Mouse (Mus musculus) adrenal gland, postnatal 25 days (tissue): ENCODE data around the gene Fgfr2. TPM values are rescaled to one million over a fixed set of nuclear protein-coding genes. Genes with fewer than 3 reads are reported as not detected.
A peak's percentile ranks its signal among the peaks of the same experiment; 100 is the strongest.
"Not testable (repeated sequence)": the region's sequence is repeated elsewhere in the genome, so short reads cannot be mapped to it uniquely, and the experiment has no call there.

Experiments
- DNase-seq: peaks from one replicate; pipeline ENCODE4 v3.0.0; 2021; ENCODE audit warnings: mixed read lengths
- total RNA-seq: library from RNA; stranded (reverse); gene quantifications from 2 replicates; pipeline ENCODE4 v1.2.3, GENCODE M21; 2021

Gene Fgfr2
- total RNA-seq, 1 experiment from 2014 or later: 186 TPM

DNA sequence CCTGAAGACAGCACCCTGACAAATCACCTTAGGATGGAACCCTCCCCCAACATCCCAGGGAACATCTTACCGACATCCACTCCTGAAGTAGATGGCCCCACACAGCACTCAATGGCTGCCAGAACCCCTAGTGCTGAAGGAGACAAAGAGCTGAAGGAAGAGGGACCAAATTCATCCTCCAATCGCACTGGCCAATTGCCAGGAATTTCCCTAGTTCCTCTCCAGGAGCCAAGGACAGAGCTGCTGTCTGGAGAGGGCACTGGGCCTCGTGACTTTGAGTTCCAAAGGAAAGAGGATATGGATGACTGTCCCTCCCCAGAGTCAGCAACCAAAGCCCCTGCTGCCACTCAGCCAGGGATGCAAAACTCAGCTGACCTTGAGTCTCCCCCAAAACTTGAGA, 2501.2 kb downstream of the Fgfr2 start:
- DNase-seq: peak; percentile 26

DNA sequence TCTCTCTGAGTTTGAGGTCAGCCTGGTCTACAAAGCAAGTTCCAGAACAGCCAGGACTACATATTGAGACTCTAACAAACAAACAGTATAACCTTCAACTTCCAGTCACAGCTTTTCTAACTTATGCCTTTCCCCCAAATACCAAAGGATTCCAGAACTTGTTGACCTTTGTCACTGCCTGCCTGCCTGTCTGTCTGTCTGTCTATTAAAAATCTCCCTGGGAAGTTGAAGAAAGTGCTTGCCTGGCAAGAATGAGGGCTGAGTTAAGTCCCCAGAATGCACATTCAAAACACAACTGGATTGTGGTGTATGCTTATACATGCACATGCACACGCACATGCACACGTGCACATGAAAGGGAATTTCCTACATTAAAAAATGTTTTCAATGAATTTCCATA, 2502.1 kb downstream of the Fgfr2 start:
- no peak for DNase-seq

DNA sequence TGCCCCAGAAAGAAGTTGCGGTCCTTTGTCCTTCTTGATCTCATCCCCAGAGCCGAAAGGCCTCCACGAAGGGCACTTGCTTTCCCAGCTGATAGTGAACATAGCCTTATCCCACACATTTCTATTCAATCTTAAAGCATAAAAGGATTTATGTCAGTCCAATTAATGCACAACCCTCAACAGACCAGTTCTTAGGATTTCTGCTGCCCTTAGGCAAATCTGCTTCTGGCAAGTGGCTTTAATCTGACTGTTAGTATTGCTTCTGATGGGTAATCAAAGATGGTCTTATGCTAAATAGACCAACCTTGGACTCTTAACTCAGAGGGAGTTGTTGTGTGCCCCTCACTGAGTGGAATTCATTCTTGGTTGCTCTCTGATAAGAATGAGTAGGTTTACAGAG, 2505.6 kb downstream of the Fgfr2 start:
- DNase-seq: no peak

DNA sequence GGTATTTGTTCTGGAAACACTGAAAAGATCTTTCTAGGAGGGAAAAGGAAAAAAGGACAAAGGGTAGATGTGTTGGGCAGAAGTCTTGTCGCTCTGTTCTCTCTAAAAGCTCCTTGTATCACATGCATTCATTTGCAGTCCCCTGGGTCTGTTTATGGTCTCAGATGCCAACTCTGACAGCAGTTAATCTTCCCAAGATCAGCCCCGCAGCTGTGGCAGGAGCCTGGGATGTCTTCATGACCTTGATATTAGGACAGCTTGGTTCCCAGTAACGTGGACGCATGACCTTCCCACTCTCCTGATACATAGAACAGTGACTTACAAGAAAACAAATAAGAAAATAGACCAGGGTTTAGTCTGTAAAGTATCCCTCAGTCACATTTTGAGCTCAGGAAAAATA, 2509.2 kb downstream of the Fgfr2 start:
- DNase-seq: no peak

DNA sequence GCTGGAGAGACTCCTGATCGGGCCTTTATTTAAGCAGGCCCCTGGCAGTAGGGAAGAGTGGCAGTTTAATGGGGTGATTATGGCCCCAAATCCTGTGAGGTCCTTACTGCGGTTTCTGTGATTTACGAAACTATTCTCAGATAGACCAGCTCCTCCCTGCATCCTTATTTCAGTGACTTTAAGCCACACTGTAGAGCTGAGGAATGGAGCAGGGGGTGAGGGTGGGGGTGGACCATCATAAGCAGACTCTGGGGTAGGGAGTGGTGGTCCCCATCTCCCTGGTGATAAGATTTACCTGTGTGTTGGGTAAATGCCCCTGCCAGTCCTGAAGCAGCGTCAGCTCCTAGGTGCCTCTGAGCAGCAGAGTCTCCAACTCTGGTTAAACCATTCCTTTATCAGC, 2516.2 kb downstream of the Fgfr2 start:
- no peak for DNase-seq

DNA sequence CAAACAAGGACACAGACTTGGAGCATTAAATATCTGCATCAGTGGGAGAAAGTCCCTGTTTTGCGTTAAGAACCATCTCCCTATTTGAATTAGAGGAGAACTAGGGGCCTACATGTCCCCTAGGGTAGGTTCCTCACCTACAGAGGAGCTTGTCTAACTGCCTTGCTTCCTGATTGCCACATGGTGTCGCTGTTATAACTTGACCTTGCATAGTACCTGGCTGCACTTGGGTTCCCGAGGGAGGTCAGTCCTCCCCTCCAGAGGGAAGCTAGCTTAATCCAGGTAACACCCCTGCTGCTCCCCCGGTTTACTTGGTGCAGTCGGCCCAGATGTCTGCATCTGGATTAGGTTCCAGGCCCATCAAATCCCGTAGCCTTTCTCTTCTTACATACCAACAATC, 2518.0 kb downstream of the Fgfr2 start:
- no peak for DNase-seq

DNA sequence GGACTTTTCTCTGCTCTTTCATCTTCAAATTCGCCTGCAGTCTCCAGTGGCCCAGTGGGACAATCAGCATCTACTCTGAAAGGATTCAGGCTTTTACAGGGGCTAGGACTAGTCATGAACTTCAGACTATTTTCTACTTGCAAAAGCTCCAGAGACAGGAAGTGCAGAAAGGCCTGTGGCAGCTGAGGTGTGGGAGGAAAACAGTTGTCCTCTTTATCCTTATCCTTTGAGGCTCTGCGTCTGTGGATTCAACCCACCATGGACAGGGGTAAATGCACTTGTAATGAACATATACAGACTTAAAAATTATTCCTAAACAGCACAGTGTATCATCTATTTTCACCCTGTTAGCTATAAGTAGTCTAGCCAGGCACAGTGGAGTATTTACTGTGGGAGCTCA, 2518.8 kb downstream of the Fgfr2 start:
- no peak for DNase-seq

DNA sequence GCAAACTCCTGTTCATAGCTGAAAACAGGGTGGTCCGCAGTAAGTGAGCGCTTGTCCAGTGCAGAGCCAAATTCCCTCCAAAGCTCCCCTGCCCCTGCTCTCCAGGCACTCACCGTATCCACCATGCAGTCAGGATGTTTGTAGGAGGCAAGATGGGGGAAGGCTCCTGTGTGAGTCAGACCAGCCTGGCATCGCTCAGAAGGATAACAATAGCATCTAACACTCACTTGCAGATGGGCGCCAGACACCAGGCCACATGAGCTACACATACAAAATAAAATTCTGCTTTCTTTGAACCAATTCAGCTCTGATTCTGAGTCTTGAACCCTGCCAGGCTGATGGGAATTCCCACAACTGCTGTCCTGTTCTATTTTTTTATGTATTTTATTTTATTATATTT, 2519.6 kb downstream of the Fgfr2 start:
- no peak for DNase-seq

DNA sequence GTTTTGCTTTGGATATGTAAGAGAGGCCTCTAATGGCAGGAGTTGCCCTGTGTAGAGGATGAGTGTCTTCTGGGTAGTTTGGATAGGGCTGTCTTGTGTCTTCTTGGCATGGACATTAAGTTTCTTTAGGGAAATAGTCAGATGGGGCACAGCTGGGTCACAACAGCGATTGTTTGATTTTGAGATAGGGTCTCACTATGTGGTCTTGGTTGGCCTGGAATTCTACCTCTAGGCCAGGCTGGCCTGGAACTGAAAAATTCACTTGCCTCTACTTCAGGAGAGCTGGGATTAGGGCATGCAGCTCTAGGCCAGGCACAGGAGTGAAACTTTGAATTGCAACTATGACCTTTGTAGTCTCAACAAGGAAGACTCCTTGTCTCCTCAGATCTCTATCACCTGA, 2520.3 kb downstream of the Fgfr2 start:
- no peak for DNase-seq

DNA sequence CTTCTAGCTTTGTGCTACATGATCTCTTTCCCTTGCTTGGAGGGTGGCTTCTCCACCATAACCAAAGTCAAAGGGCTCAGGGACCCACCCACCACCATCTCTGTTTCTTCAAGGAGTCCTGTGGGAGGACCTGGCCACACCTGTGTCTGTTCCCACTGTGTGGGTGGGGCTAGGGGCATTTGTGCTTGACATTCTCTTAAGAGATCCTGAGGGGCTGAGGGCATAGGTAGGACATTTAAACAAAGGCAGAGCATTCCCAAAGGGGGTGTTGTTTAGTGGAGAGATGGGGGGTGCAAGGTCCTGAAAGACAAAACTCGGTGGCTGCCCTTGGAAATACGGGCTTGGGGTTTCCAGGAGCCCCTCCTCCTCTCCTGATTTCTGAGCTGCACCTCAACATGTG, 2522.6 kb downstream of the Fgfr2 start:
- no peak for DNase-seq

DNA sequence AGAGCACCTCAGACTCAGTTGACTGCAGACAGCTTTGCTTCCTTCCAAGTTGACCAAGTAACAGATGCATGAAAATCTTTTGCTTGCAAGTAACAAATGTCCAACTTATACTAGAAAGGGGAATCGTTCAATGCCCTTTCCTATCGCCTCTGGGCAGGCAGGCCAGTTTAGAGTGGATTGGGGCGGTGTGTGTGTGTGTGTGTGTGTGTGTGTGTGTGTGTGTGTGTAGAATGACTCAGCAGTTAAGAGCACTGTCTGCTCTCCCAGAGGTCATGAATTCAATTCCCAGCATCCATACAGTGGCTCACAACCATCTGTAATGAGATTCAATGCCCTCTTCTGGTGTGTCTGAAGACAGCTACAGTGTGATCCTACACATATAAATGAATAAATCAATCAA, 2523.1 kb downstream of the Fgfr2 start:
- no peak for DNase-seq

DNA sequence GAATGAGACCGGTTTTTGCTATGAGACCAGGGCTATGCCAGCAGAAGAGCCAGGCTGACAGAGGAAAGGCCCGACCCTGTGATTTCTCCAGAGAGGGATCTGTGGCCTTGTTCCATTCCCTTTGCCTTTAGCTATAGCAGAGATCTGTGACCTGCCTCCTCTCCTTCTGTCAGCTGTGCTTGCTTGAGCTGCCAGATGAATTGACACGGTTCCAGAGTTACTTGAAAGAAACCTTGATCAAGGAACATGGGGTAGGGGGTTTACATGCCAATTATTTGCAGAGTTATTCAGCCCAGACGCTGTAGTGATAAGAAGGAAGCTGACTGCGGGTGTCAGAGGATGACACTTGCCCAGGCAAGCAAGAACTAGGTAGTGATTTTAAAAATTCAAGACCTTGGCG, 2525.6 kb downstream of the Fgfr2 start:
- no peak for DNase-seq

DNA sequence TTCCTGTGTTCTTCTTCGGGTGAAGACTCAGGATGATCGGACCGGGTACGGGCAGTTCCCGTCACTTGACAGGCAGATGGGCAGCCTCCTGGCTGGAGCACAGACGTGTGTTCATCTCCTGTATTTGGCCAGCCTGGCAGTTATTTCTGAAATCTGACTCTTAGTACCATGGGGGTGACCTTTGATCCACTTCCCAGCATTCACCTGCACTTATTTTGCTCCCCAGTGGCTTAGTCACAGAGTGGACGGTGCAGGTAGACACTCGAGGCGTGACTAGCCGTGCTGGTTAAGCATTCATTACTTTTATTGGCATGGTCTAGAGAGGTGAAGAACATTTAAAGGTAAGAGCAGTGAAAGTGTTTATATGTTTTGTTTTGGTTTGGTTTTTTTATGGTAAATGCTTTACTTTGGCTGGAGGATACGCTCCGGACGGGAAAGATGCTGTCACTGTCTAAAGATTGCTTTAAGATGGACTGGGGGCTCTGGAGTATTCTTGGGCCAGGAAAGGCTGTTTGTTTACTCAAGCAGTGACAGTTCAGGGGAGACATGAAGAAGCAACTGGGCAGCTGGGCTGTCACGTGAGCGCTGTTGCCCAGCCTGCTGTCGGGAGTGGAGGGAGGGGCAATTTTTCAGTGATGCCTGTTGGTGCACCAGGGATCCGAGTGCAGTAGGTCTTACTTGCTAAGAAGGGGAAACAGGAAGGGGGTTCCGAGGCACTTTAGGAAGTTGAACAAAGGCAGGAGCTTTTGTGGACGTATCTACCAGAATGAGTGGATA, 2526.9 kb downstream of the Fgfr2 start:
- not testable (repeated sequence) for DNase-seq

DNA sequence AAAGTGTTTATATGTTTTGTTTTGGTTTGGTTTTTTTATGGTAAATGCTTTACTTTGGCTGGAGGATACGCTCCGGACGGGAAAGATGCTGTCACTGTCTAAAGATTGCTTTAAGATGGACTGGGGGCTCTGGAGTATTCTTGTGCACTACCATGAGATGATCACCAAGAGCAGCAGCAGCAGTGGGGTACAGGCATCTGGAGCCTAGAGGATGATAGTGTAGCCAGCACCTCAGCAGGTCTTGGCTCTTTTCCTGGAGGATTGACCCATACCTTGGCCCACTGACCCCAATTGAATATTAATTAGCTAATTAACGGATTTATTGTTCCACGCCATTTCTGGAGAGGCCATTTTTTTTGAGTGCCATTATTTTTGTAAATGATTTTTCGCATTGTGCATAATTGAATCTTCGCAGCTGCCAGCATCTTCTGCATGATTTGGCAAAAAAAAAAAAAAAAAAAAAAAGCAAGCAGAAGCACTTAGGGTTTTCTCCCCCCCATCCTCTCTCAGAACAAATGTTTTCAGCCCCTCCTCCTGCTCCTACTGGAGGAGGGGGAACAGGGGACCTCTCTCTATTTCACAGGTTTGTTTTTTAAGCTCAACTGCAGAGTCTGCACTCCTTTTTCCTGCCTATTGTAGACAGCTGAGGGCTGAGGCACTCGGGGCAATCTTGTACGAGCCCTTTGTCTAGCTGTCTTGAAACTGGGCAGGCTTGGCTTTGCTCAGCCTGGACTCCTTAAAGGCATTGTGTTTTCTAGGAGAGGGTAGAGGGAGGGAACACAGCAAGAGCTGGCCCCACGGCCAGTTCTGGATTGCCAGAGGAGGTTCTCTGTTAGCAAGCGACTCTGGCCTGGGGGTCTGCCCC, 2529.5 kb downstream of the Fgfr2 start:
- not testable (repeated sequence) for DNase-seq

DNA sequence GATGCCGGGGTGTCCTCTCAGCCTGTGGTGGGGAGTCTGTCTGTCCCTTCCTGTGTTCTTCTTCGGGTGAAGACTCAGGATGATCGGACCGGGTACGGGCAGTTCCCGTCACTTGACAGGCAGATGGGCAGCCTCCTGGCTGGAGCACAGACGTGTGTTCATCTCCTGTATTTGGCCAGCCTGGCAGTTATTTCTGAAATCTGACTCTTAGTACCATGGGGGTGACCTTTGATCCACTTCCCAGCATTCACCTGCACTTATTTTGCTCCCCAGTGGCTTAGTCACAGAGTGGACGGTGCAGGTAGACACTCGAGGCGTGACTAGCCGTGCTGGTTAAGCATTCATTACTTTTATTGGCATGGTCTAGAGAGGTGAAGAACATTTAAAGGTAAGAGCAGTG, 2530.2 kb downstream of the Fgfr2 start:
- not testable (repeated sequence) for DNase-seq

DNA sequence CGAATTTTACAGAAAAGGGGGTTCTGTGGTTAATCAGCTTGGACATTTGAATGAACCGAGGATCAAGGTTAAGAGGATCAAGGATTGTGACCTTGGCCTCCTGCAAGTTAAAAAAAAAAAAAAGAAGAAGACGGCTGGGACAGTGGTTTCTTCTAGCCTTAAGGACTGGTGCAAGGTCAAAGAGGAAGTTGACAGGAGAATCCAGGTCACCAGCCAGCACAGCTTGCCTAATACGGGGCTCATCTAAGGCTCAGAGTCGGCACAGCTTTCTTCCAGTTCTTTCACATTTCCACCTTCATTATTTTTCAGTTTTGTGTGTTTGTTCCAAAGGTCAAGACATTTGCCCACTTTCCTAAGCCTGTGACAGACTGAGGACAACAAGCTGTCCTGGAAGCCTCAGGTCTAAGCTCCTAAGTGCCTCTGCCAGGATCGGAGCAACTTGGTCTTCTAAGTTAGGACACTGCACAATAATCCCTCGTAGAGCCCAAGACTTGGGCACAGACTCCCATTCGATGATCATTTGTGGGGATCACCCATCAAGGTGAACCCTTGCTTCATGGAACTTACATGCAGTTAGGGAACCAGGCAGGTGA, 2532.2 kb downstream of the Fgfr2 start:
- DNase-seq: no peak

DNA sequence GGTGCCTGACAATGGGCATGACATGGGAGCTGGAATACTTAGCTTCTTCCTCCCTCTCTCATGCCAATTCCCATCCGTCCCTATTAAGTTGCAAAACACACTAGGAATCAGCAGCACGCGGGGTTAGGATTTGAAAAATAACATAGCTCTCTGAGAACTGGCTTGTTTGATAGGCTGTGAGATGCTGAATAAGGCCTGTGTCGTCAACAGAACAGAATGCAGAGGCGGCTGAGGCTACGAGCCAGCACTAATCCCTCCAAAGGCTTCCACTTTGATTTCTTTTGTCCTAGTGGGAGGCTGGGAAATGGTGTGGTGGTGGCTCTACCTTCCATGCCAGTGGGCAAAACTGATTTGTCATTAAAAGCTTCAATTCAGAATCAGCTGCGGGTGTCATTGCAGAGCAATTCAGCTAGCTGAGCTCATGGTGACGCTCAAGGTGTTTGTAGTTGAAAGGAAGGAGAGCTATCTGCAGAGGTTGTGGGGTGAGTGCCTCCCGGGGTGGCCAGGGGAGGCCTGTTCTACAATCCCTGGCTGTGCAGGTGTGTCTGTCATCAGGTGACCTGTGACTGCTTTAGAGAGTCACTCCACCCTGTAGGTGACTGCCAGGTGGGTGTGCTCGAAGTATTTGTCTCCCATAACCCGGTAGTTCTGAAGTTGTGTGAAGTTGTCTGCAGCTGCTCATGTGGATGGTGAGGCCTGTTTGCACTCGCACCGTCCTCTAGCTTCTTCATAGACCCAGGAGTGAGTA, 2532.9 kb downstream of the Fgfr2 start:
- no peak for DNase-seq

DNA sequence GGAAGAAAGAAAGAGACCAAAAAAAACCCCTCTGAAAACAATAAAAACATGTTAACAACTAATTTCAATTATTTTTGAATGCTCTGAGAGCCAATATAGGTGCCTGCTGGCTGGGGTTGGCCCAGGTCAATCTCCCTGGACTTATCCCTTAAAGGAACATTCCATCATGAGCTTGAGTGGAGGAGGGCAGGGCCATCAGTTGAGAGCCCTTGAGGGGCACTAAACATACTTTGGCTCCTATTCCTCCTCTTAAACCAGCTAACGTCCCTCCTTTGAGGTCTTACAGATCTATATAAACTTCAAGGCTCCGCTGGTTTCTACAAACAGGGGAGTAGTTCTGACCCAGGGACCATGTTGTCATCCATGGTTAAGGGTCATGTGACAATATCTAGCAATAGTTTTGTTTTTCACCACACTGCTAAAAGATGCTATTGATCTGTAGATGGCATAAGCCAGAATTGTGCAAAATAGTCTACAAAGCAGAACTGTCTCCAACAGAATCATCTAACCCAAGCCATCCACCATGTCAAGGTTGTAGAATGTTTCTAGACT, 2536.6 kb downstream of the Fgfr2 start:
- no peak for DNase-seq

DNA sequence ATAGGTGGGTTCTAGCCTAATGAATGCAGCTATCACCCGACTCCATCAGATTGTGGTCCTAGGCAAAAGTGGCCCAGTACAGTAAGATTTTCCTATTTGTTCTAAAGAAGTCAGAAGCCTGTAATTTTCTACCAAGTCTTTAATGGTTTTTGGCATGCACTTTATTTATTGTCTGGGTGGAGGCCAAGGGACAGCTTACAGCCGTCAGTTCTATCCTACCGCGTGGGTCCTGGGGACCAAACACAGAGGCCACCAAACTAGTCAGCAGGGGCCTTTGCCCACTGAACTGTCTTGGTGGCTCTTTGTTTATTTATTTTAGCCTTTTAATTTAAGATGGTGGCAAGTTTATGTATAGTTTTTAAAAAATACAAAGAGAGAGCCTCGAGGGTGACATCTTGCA, 2544.5 kb downstream of the Fgfr2 start:
- DNase-seq: no peak

DNA sequence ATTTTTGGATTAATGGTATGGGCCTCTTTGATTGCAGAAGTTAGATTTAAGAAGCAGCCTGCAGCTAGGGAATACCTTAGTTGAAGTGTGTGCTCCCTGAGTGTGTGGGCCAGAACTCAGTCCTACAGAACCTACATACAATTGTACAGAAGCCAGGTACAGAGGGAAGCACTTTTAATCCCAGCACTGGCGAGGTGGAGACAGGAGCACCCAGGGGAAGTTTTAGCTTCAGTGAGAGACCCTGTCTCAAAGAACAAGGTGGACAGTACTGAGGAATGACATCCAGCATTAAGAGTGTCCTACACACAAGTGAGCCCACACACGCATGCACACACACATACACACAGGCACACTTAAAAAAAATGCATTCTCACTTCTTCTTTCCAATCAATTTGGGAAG, 2545.1 kb downstream of the Fgfr2 start:
- no peak for DNase-seq

DNA sequence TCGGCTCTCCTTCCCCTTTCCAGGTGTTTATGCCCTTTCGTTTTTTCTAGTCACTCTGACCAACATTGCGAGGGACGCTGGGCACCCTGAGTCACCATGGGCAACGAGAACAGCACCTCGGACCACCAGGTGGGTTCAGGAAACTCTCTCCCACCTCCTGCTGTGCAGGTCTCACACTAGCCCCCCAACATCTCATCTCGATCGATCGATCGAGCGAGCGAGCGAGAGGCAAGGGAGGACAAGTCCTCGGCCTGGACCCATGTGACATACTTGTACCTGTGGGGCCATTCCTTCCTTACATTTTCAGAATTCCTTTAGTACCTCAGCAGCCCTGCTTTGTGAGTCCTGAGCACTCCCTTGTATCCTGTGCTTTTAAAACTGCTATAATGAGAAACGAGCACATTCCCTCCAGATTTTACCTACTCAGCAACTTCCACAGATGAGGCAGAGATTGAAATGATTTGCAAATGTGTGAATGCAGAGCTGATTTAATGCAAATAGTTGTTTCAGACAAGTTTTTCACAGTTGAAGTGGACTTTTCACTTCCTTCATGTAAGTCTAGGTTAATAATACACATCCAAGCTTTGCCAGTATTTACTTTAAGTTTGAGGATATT, 2545.7 kb downstream of the Fgfr2 start, which contains the start of gene Tacc2:
TSS of gene Tacc2 (plus strand) at position 51 of the 616 bp plus-strand sequence.
- no peak for DNase-seq

DNA sequence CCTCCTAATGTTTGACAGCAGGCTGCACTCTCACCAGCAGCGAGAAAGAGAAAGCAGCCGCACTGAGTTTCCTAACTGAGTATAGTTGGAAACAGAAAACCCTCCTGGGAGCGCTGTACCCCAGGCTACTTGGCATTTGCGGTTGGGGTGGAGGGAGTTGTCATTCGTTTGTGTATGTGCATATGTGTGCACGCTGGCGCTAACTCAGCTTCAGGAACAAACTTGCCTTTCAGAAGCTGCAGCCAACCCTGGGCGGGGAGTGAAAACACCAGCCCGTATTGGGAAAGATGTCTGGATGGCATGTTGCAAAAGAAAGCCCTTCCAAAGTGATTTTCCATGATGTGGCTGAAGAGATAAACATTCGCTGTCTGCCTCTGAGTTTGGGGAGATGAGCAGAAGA, 2546.2 kb downstream of the Fgfr2 start:
- peak; percentile 27 for DNase-seq
